Mouse (Mus musculus) fibroblast of lung, adult 2 months (primary cell): Measurements from ENCODE around the gene Uri1.

Experiments used
- DNase-seq: peaks from one replicate; pipeline ENCODE4 v3.0.0-alpha.2; 2011; ENCODE audit warnings: low read depth

Uri1 gene

GRCm38 (mm10) chr7:38013946-38014345, 9.4 kb downstream of the Uri1 start:
- DNase-seq, result no peak

DNA sequence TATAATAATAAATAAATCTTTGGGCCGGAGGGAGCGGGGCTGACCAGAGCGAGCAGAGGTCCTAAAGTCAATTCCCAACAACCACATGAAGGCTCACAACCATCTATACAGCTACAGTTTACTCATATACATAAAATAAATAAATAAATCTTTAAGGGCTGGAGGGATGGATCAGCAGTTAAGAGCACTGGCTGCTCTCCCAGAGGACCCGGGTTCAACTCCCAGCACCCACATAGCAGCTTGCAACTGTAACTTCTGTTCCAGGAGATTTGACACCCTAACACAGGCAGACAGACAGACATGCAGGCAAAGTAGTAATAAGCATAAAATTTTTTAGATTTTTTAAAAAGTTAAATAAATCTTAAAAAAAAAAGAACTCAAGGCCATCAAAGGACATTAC, 10.5 kb downstream of the Uri1 start:
- DNase-seq, result no peak

- DNase-seq, result no peak
Measured at GRCm38 (mm10) chr7:38008359-38008758, 15.0 kb downstream of the Uri1 start.

GRCm38 (mm10) chr7:38002451-38002850, 20.9 kb downstream of the Uri1 start:
- no peak for DNase-seq

DNA sequence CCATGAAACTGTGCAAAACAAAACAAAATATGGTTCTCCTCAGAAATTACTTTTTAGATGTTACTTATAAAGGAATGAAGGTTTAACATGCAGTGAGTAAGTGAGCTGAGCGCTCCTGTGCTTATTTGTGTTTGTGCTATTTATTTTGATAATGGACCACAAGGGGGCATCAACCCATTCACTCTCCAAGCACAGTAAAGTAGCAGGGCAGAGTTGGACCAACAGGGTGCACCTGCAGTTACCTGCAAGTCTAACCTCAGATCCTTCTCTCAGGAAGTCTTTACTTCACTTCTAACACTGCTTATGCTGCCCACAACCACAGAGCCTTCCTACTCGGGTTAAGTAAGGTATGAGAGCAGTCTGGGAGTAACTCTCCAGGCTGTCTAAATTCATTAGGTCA, 23.7 kb downstream of the Uri1 start:
- DNase-seq, result no peak

GRCm38 (mm10) chr7:37992861-37993260, 30.5 kb downstream of the Uri1 start:
- no peak for DNase-seq

DNA sequence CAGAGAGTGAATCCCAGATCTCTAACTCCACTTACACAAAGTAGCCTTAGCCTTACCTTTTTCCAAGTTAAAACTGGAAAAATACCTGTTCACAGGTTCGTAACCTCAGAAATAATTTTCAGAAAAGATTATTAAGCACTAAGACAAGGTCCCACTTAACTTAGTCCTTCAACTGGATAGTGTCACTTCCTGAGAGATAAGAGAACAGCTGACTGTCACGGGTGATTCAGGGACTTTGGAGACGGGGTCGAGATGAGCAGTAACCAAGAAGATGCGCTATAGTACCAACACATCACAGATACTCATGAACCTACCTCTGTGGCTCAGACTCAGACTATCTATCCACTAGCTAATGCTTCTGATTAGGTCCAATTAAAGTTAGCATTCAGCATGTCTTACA, 38.5 kb downstream of the Uri1 start:
- no peak for DNase-seq

DNA sequence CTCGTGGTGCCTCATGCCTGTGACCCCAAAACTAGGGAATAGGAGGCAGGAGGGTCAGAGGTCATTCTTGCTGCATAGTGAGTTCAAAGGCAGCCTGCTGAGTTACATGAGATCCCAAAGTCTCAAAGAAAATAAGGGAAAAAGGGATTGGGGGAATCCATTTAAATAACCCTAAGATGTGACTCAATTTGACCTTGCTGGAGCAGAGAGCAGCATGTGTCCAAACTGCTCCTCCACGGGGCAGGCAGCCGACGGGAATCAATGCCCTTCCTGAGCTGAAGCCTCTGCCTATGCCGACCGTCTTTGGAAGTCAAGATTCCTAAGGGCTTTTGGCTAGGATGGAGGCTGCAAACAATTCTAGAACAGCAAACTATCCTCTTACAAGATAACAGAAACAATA, 39.9 kb downstream of the Uri1 start:
- no peak for DNase-seq

DNA sequence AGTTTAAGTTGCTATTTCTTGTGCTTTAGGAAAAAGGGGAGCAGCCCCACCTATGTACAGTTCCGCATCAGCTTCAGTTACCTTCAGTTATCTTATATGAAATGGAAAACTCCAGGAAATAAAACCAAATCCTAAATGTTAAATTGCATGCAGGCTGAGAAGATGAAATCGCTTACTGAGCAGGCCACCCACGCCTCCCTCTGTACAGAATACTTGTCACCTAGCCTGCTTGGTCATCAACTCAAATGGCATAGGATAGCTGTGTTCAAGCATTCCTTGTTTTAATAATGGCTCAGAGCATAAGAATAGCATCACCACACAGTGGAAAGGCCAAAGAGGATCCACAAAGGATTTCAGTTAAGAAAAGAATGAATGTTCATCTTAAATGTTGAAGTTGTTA, 43.6 kb downstream of the Uri1 start:
- no peak for DNase-seq

- DNase-seq, result no peak
Measured at GRCm38 (mm10) chr7:37978412-37978811, 44.9 kb downstream of the Uri1 start.

- DNase-seq, result no peak
Measured at GRCm38 (mm10) chr7:37977676-37978075, 45.7 kb downstream of the Uri1 start.

DNA sequence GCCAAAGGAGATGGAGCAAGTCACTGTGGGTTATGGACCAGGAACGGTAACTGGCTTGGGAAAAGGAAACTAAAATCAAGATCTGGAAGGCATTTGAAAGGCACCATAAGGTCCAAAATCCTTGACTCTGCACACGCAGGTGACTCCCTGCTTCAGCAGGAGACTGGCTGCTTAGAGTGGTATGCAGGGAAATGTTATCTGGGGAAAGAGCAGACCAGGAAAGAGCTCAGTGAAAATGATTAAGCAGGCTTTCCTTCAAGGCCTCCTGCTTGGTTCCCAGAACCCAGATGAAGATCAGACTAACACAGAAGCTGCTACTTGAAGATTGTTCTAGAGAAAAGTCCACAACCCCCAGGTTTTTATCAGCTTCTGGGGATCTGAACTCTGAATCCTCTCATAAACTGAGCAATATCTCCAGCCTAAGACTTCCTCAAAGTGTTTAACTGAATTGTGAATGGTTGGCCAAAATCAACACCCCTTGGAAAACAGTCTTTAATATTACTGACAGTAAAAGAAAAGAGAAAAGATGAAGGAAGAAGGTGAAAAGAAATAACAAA, 50.3 kb downstream of the Uri1 start:
- no peak for DNase-seq

DNA sequence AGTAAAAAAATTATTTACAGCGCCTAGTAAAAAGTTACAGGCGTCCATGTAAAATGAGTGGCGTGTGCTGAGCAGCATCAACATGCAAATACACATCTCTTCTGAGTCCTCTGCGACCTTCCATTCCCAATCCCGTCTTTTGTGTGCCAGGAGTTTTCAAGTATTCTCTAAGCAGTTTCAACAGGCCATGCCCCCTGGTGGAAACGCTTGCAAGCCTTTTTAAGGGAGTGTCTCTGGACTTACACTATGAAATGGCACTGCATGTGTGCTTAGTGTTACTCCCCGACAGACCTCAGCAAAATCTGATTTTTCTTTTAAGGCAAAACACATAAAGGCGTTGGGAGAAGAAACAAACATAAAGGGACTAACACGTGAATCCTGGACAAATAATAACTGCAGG, 50.8 kb downstream of the Uri1 start:
- DNase-seq, result no peak

DNA sequence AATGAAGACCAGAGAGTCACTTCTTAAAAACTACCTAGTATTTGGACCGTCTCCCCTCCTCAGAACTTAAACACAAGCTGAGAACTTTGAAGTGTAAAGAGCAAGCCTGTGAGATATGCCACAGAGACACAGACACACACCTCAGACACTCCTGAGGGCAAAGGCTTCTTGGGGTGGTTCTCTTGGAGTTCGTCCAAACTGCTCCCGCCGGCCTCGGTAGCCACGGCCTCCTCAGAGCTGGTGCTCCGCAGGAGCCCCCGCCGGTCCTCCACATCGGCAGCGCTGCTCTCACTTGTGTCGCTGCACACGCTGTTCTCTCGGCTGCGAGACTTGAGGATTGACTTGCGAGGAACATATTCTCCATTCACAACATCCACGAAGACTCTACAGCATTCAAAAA, 61.0 kb downstream of the Uri1 start:
- DNase-seq, result no peak

DNA sequence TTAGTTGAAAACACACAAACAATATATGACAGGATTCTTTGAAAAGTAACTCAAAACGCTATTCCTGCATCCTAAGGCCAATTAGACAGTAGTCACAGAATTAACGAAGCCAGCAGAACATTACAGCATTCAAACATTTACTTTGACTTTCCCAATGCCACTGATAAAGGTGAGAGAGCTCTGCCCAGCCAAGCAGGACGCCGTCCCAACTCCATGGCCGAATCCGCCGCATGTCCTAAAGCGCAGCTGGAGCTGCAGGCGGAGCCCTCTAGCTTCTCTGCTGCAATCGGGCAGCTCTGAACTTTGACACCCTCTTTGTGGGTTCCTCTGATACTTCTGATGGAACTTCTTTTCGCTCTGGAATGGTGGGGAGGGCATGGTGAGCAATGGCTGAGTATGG, 62.1 kb downstream of the Uri1 start:
- DNase-seq, result no peak

- DNase-seq, result no peak
Measured at GRCm38 (mm10) chr7:37951841-37952240, 71.5 kb downstream of the Uri1 start.

DNA sequence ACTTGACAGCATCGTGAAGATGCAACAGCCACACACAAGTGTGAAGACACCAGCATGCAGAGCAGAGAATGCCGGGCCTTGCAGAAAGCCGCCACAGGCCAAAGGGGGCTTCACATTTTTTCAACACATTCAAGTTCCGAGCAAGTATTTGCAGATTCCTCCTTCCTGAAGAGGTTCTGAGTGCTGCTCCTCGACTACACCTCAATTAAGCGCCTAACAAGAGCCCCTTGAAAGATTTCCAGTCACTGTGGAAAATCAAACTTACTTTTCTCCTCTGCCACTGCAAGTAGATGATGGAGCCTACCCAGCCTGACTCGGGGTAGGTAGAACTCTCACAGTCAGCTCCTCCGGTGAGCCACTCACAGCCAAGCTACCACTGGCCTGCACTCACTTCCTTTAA, 86.9 kb downstream of the Uri1 start:
- no peak for DNase-seq

DNA sequence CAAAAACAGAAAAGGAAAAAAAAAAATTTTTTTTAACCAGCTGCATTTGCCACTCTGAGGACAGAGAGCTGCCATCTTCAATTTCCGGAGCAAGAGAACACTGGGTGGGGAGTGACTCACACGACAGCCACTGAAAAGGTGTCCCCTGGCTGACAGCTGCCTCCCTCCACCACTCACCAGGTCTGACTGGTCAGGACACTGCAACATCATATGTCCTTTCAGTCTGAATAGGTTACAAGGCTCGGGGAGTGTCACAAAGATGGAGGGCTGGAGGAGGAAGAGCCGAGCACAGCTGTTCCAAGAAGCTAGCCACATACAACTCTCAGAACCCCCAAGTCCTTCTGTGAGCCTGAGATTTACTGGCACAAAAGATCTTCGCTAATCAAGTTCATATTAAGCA, 87.6 kb downstream of the Uri1 start:
- no peak for DNase-seq

DNA sequence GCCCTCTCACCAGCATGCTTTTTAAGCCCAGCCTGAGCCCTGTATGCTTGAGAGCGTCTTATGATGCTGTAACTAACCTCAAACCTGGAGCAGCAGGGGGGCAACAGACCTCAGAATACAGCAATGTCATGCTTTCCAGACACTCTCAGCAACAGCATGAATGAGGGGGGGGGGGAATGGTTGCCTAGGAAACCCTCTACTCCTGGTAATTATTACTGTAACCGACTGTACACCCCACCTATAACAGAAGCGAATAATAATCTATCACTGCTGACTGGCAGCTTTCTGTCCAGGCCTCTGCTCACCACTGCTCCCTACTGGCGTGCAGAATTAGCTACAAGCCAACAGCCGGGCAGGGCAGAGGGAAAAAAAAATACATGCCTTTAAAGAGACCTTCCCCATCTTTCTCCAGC, 88.6 kb downstream of the Uri1 start:
- no peak for DNase-seq

GRCm38 (mm10) chr7:37933754-37934308, 89.5 kb downstream of the Uri1 start:
- DNase-seq, result no peak

- no peak for DNase-seq
Measured at GRCm38 (mm10) chr7:37931631-37932030, 91.7 kb downstream of the Uri1 start.

DNA sequence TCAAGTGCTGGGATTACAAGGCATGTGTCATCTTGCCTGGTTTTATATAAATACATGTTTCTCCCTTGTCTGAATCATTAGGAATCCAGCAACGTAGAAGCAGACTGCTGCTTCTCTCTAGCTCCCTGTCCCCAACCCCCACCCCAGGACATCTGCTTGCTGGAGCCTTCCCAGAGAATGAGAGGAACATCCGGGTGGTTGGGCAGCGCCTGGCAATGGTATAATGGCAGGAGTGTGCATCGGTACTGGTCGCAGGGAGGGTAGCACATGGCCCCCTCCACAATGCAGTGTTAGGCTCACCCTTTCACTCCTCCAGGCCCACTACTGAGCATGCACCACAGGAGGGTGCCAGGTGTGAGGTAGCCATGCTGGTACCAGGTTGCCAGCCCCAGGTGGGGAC, 93.6 kb downstream of the Uri1 start:
- no peak for DNase-seq

DNA sequence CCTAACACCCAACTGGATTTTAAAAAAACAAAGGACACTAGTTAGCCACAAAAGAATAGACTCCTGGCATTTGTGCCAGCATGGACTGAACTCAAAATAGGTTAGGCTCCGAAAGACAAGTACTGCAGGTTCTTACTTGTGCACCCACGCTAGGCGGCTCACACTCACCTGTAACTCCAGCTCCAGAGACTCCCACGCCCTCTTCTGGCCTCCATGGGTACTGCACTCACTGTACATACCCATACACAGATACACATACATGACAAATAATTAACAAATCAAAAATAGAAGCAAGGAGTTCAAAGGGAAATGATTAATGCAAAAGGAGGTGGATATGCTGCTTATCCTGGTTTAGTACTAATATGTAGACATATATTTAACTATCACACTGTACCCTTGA, 100.4 kb downstream of the Uri1 start:
- no peak for DNase-seq

DNA sequence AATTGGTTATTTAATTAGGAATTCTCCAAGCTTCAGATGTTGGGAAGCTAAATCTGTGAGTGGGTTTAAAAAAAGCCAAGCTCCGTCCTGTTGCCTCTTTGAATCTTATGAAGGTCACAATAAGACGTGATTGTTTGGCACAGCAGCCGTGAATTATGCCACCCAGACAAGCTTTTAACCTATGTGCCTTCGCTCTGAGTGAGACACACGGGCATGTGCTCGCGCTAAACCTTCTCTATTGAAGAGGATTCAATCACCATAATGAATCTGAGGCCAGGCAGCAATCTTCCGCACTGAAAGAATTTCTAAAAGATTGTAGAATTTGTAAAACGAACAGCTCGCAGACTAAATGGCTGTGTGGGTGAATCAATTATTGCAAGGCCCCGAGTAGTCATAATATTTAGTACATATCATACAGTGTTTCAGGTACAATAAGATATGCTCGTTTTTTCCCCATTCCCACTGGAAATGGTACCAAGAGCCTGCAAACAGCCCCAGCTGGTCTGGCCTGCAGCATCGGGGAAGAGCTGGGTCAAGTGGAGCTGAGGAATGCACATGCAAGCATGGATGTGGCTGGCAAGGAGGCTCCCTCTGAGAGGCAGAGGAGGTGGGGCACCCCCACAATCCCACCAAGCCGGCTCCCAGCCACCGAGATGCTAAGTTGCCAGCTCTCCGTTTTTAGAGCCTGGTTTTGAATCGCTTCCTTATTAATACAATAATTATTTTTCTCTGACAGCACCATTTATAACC, 101.5 kb downstream of the Uri1 start:
- DNase-seq, result no peak
